Mouse (Mus musculus) testis, adult 2 months (tissue): ENCODE data around the gene Gm10912. TPM values are rescaled to one million over a fixed set of nuclear protein-coding genes. Genes with fewer than 3 reads are reported as not detected.
"Not testable (repeated sequence)": the region's sequence is repeated elsewhere in the genome, so short reads cannot be mapped to it uniquely, and the experiment has no call there.

Source experiments
- H3K27ac ChIP-seq: fragments of 200-500 bp; 2 replicates; pipeline ENCODE4 v1.5.1; 2012; ENCODE audit warnings: low read depth, low read length; ENCODE audit not compliant: control insufficient read depth, insufficient read depth
- H3K27me3 ChIP-seq: fragments of 200-500 bp; 2 replicates; pipeline ENCODE4 v1.6.1; 2012; ENCODE audit warnings: mild to moderate bottlenecking, low read length, moderate library complexity; ENCODE audit not compliant: control insufficient read depth, insufficient read depth
- H3K36me3 ChIP-seq: fragments of 200-500 bp; 2 replicates; pipeline ENCODE4 v1.6.1; 2012; ENCODE audit warnings: mild to moderate bottlenecking, low read length; ENCODE audit not compliant: control insufficient read depth, insufficient read depth
- H3K4me1 ChIP-seq: fragments of 200-500 bp; 2 replicates; pipeline ENCODE4 v1.6.1; 2012; ENCODE audit warnings: low read length; ENCODE audit not compliant: control insufficient read depth, insufficient read depth
- H3K4me3 ChIP-seq: fragments of 200-500 bp; 2 replicates; pipeline ENCODE4 v1.5.1; 2012; ENCODE audit warnings: low read depth, mild to moderate bottlenecking, low read length, moderate library complexity, mixed read lengths; ENCODE audit not compliant: control insufficient read depth
- CTCF ChIP-seq: fragments of 200-500 bp; IDR thresholded peaks from 2 replicates; pipeline ENCODE4 v1.5.1; 2012; ENCODE audit warnings: low read depth, mild to moderate bottlenecking, inconsistent platforms, low read length, moderate library complexity; ENCODE audit not compliant: control insufficient read depth, insufficient read depth, insufficient replicate concordance
- POLR2A ChIP-seq: fragments of 200-500 bp; IDR thresholded peaks from 2 replicates; pipeline ENCODE4 v1.6.1; 2012; ENCODE audit warnings: low read depth, mild to moderate bottlenecking, inconsistent platforms, low read length, moderate library complexity; ENCODE audit not compliant: control insufficient read depth
- polyA plus RNA-seq: library from polyadenylated mRNA; depleted of rRNA; stranded (reverse); fragments of >200 nt; gene quantifications from 2 replicates; pipeline ENCODE4 v1.2.3, GENCODE M21; 2012

The Gm10912 gene
- polyA plus RNA-seq, 1 experiment: 0.90 TPM

DNA sequence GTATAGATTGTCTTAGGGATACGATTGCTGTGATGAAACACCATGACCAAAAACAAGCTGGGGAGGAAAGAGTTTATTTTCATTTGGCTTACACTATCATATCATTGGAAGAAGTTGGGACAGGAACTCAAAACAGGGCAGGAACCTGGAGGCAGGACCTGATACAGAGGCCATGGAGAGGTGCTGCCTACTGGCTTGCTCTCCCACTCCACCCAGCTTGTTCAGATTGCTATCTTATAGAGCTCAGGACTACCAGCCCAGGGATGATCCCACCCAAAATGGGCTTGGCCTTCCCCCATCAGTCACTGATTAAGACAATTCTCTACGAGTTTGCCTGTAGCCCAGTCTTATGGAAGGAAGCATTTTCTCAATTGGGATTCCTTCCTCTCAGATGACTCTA, 1.5 kb upstream of the Gm10912 start:
- Histone ChIP-seq H3K36me3 (no peaks in the 10 kb centered on the region; the same call in 1 of the 2 replicates), H3K4me1 (no peaks in the 10 kb centered on the region), H3K27me3 (no peaks in the 10 kb centered on the region), H3K4me3 (peak overlapping the region; percentile 36), H3K27ac (no peak overlapping the region)
- no peak for TF ChIP-seq POLR2A
- TF ChIP-seq CTCF: no peak

- H3K27ac ChIP-seq, H3K27me3 ChIP-seq, H3K36me3 ChIP-seq, H3K4me3 ChIP-seq, H3K4me1 ChIP-seq: not testable (repeated sequence)
Observed at GRCm38 (mm10) chr2:104068450-104068849, 2.8 kb downstream of the Gm10912 start, which contains the start of gene Gm10799. Gene Gm10799 (minus strand): TSS chr2:104068550.

DNA sequence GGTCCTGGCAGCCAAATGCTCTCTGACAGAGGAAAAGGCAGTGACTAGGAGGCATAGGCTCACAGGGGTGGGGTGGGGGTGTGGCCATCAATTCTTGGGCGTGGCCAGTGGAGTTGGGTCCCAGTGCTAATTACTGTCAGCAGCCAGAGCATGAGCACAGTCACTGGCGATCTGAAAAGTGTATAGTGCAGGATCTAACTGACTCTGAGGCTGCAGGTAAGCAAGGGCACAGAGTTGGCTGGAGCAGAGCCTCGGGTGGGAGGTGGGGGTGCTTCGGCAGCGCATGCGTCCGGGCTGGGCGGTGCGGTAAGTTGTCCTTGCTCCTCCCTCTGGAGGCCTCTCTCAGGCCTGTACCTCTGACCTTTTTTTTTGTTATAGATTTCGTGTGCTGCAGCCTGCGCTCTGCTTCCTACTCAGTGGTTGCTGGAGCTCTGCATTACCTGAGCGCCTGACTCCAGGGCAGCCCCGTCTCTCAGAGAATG, 4.1 kb downstream of the Gm10912 start, which contains the start of gene Cd59b:
TSS of gene Cd59b (plus strand) at position 146 of the 482 bp plus-strand sequence.
- Histone ChIP-seq H3K4me3 (peak within 1 kb of the TSS; percentile 91), H3K27me3 (no peaks in the 10 kb centered on the region), H3K4me1 (peaks cover 9% of the 10 kb centered on the region), H3K36me3 (no peaks in the 10 kb centered on the region), H3K27ac (peak within 1 kb of the TSS; percentile 61; the same call in 1 of the 2 replicates)
- TF ChIP-seq CTCF: no peak
- no peak for TF ChIP-seq POLR2A

- not testable (repeated sequence) for H3K4me3 ChIP-seq, H3K27ac ChIP-seq, H3K36me3 ChIP-seq, H3K27me3 ChIP-seq, H3K4me1 ChIP-seq
Observed at GRCm38 (mm10) chr2:104078285-104078684, 12.7 kb downstream of the Gm10912 start.

DNA sequence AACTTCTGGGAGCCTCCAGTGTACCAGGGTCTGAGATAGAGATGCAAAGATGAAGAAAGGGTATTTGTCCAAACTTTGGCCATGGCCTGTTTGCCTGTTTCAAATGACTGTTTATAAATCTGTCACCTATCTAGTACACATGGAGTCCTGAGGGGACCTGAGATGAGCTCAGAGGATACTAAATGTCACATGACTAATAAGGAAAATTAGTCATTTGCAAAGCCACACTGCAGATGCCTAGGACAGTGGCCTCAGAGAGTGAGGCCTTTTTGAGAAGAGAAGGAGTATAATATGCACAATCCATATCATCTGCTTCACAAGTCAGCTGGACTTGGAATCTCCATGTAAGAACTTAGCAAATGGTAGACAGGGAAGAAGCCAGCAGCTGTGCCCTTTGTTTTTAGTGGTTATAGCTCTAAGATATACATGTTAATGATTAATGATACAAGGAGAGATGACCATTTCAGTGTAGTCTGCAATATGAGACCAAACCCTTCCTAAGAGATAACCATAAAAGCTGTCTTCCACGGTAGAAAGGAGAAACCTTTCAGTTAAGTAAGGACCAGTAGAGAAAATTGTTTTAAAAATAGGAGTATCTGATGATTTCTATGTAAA, 15.9 kb downstream of the Gm10912 start:
- not testable (repeated sequence) for H3K27me3 ChIP-seq, H3K4me3 ChIP-seq, H3K27ac ChIP-seq, H3K4me1 ChIP-seq, H3K36me3 ChIP-seq

DNA sequence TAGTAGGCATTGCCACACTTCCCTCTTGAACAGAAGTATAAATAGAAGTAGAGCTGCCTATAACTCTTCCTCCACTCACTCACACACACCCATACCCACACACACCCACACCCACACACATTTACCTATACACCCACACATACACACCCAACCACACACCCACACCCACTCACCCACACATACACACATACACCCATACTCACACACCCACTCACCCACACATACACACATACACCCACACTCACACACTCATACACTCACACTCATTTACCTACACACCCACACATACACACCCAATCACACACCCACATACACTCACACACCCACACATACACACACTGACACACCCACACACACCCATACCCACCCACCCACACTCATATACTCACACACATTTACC, 16.8 kb downstream of the Gm10912 start:
- Histone ChIP-seq H3K36me3 (no peaks in the 10 kb centered on the region), H3K4me1 (no peaks in the 10 kb centered on the region), H3K27ac (no peak overlapping the region), H3K27me3 (no peaks in the 10 kb centered on the region), H3K4me3 (no peak overlapping the region)
- TF ChIP-seq CTCF (no peak), POLR2A (no peak)

DNA sequence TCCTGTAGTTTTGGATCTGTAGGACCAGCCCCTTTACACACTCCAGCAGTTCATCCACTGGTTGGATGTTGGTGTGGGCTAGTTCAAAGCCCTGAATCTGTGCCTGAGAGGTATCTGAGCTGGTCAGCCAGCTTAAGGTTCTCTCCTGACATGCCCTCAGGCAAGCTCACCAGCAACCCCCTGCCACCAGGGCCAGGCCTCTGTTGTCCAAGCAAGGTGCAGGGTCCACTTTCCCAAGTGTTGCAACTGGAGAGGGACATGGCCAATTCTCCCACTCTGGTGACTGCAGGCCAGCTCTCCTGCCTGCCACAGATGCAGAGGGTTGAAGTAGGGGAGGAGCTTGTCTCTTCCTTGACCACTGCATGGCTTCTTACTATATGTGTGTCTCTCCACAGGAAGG, 18.4 kb downstream of the Gm10912 start:
- not testable (repeated sequence) for H3K4me3 ChIP-seq, H3K27ac ChIP-seq, H3K36me3 ChIP-seq, H3K27me3 ChIP-seq, H3K4me1 ChIP-seq

DNA sequence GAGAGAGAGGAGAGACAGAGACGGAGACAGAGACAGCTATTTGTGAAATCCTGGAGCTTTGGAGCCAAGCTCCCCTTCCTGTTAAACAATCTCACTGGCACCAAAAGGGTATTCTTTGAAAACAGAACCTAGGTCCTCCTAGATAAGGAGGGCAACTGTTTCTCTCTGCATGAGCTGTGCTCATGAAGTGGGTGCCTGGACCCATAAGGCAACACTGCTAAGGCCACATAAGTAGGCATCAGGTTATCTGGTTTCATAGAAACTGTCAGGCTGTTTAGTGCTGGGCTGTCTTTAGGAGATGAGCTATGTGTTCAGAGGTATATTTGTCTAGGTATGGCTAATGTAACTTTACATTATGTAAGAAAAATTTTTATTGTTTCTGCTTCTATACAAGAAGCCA, 21.9 kb downstream of the Gm10912 start:
- not testable (repeated sequence) for H3K27ac ChIP-seq

GRCm38 (mm10) chr2:104093305-104093704, 27.7 kb downstream of the Gm10912 start:
- H3K36me3 ChIP-seq: no peaks in the 10 kb centered on the region
- TF ChIP-seq CTCF (no peak), POLR2A (no peak)
- peaks cover 3% of the 10 kb centered on the region; the same call in 1 of the 2 replicates for H3K4me1 ChIP-seq
- H3K27ac ChIP-seq: no peak overlapping the region
- H3K27me3 ChIP-seq: no peaks in the 10 kb centered on the region
- H3K4me3 ChIP-seq: no peak overlapping the region

More for the DNA sequence above, 21.9 kb downstream of the Gm10912 start:
- H3K4me1 ChIP-seq, H3K36me3 ChIP-seq, H3K27me3 ChIP-seq, H3K4me3 ChIP-seq: not testable (repeated sequence)
